Mouse (Mus musculus): ENCODE measurements around the gene Sh3kbp1.
"Not testable (repeated sequence)": the region's sequence is repeated elsewhere in the genome, so short reads cannot be mapped to it uniquely, and the experiment has no call there.

Sh3kbp1 gene

GRCm38 (mm10) chrX:159626907-159627587 is at the start of gene Sh3kbp1:
Sh3kbp1 (plus strand) TSS chrX:159627272.
- DNase-seq (ENCODE audit: low spot score in 2 of 2): peak; percentile 51 to 52

- DNase-seq (ENCODE audit: low spot score in 2 of 2): not testable (repeated sequence)
Observed at GRCm38 (mm10) chrX:159584738-159585137, 42.3 kb upstream of the Sh3kbp1 start.

- DNase-seq (ENCODE audit: low spot score in 2 of 2): no peak
Observed at GRCm38 (mm10) chrX:159591633-159592032, 35.4 kb upstream of the Sh3kbp1 start.

- DNase-seq (ENCODE audit: low spot score in 2 of 2): no peak
Observed at GRCm38 (mm10) chrX:159597502-159597901, 29.6 kb upstream of the Sh3kbp1 start.

- no peak for DNase-seq (ENCODE audit: low spot score in 2 of 2)
Observed at GRCm38 (mm10) chrX:159604832-159605231, 22.2 kb upstream of the Sh3kbp1 start.

GRCm38 (mm10) chrX:159606936-159607335 is 20.1 kb upstream of the Sh3kbp1 start:
- DNase-seq (ENCODE audit: low spot score in 2 of 2): no peak

GRCm38 (mm10) chrX:159626208-159626906 is 715 bp upstream of the Sh3kbp1 start:
- DNase-seq (ENCODE audit: low spot score in 2 of 2): no peak

- peak; percentile 11 to 33 for DNase-seq (ENCODE audit: low spot score in 2 of 2)
Observed at GRCm38 (mm10) chrX:159627588-159628566, 805 bp downstream of the Sh3kbp1 start.

GRCm38 (mm10) chrX:159628629-159629028 is 1.6 kb downstream of the Sh3kbp1 start:
- DNase-seq (ENCODE audit: low spot score in 2 of 2): no peak

GRCm38 (mm10) chrX:159629203-159629602 is 2.1 kb downstream of the Sh3kbp1 start:
- no peak for DNase-seq (ENCODE audit: low spot score in 2 of 2)

GRCm38 (mm10) chrX:159638500-159639227 is 11.6 kb downstream of the Sh3kbp1 start:
- no peak for DNase-seq (ENCODE audit: low spot score in 2 of 2)

- DNase-seq (ENCODE audit: low spot score in 2 of 2): no peak
Observed at GRCm38 (mm10) chrX:159639991-159640390, 12.9 kb downstream of the Sh3kbp1 start.

GRCm38 (mm10) chrX:159645314-159645713 is 18.2 kb downstream of the Sh3kbp1 start:
- DNase-seq (ENCODE audit: low spot score in 2 of 2): no peak

- DNase-seq (ENCODE audit: low spot score in 2 of 2): no peak
Observed at GRCm38 (mm10) chrX:159647564-159647963, 20.5 kb downstream of the Sh3kbp1 start.

- DNase-seq (ENCODE audit: low spot score in 2 of 2): no peak
Observed at GRCm38 (mm10) chrX:159648598-159648997, 21.5 kb downstream of the Sh3kbp1 start.

GRCm38 (mm10) chrX:159650130-159650678 is 23.1 kb downstream of the Sh3kbp1 start:
- DNase-seq (ENCODE audit: low spot score in 2 of 2): peak; percentile 11 to 33

GRCm38 (mm10) chrX:159650727-159651126 is 23.7 kb downstream of the Sh3kbp1 start:
- DNase-seq (ENCODE audit: low spot score in 2 of 2): no peak

- no peak for DNase-seq (ENCODE audit: low spot score in 2 of 2)
Observed at GRCm38 (mm10) chrX:159671388-159671787, 44.3 kb downstream of the Sh3kbp1 start.

GRCm38 (mm10) chrX:159672466-159672865 is 45.4 kb downstream of the Sh3kbp1 start:
- DNase-seq (ENCODE audit: low spot score in 2 of 2): no peak

- no peak for DNase-seq (ENCODE audit: low spot score in 2 of 2)
Observed at GRCm38 (mm10) chrX:159676242-159676641, 49.2 kb downstream of the Sh3kbp1 start.

Measured in spleen, postnatal 14 days (tissue).